Mouse (Mus musculus): ENCODE measurements around the gene Hnrnpul1.

- no peak for TF ChIP-seq MYOG (IDR thresholded peaks at IDR 0.05; ENCODE audit: control insufficient read depth, extremely low read depth, insufficient read length)
- TF ChIP-seq MAX (IDR thresholded peaks at IDR 0.05): no peak
- TF ChIP-seq CTCF (IDR thresholded peaks at IDR 0.05; ENCODE audit: control insufficient read depth, insufficient read depth, insufficient read length): no peak
- TF ChIP-seq USF1 (IDR thresholded peaks at IDR 0.05; ENCODE audit: low read depth): no peak
- no peak for TF ChIP-seq FOSL1 (IDR thresholded peaks at IDR 0.05; ENCODE audit: insufficient read depth, low read length, poor library complexity, severe bottlenecking)
- no peak for TF ChIP-seq MYOD1 (IDR thresholded peaks at IDR 0.05; ENCODE audit: control insufficient read depth, insufficient read length, low read depth)
Observed at GRCm38 (mm10) chr7:25784808-25785207, 30.3 kb upstream of the Hnrnpul1 start.

Data from C2C12 (cell line).